Mouse (Mus musculus) kidney, postnatal 4 days (tissue): ENCODE measurements around the gene Ctf2.

Experiments used
- DNase-seq, 2 experiments: peaks; one replicate each; pipeline ENCODE4 v3.0.0; 2021; ENCODE audit warnings: mixed read lengths in 2 of 2

Ctf2 gene

DNA sequence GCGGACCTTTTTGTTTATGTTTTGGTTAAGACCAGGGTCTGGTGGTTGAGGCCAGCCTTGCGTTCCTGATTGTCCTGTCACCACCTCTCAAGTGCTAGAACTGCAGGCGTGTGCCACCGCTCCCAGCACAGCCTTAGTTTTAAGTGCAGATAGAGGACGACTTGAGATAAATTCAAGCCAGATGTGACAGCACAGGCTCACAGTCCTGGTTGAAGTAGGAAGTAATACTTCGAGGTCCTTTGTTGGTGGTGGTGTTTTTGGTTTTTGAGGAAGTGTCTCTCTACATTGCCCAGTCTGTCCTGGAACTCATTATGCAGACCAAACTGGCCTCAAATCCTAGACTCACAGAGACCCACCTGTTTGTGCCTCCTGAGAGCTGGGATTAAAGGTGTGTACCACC lies 27.8 kb upstream of the Ctf2 start:
- no peak for DNase-seq

DNA sequence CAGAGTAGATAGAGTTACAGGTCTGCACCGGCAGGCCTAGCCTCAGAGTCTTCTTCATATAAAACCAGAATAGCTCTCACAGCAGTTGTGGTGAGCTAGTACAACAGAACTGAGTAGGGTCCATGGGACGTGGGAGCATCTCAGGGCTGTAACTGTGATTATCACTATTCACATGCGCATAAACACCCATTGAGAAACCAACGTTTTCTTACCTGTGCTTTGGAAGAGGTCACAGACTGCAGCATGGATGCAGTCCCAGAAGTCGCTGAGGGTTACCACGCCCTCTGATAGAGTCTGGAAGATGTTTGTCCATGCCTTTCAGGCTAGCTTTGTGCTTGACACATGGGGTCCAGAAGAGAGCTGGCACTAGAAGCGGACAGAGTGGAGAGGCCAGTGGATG lies 21.8 kb upstream of the Ctf2 start:
- no peak for DNase-seq

- DNase-seq: no peak
Observed at GRCm38 (mm10) chr7:127753158-127753557, 21.2 kb upstream of the Ctf2 start.

- no peak for DNase-seq
Observed at GRCm38 (mm10) chr7:127752069-127752468, 20.1 kb upstream of the Ctf2 start.

DNA sequence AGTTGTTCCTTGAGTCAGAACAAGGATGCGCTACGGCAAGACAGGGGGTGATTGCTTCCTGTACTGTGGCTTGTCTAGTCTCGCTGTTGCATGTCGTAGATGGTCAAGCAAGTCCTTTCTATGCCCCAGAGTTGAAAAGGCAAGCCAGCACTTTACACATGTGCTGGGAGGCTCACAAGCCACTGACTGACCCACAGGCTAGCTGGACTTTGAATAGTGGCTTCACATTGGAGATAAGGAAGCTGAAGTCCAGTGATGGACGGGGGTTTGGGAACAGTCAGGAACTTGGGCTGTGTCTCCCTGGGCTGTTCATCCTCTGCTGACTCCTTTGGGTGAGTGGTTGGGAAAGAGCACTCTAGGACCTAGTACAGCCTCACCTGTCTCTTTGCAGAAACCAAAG lies 19.7 kb upstream of the Ctf2 start:
- no peak for DNase-seq

- peak in 1 of 2 experiments; percentile 39 for DNase-seq
Observed at GRCm38 (mm10) chr7:127750131-127751127, 18.5 kb upstream of the Ctf2 start.

- DNase-seq: no peak
Observed at GRCm38 (mm10) chr7:127748235-127748560, 16.2 kb upstream of the Ctf2 start.

- DNase-seq: no peak
Observed at GRCm38 (mm10) chr7:127747559-127748234, 15.7 kb upstream of the Ctf2 start.

- peak; percentile 62 to 68 for DNase-seq
Observed at GRCm38 (mm10) chr7:127746494-127747491, 14.8 kb upstream of the Ctf2 start.

GRCm38 (mm10) chr7:127745652-127746493 lies 13.9 kb upstream of the Ctf2 start:
- DNase-seq: peak; percentile 94 to 97

- peak; percentile 90 to 95 for DNase-seq
Observed at GRCm38 (mm10) chr7:127745251-127745651, 13.3 kb upstream of the Ctf2 start.

DNA sequence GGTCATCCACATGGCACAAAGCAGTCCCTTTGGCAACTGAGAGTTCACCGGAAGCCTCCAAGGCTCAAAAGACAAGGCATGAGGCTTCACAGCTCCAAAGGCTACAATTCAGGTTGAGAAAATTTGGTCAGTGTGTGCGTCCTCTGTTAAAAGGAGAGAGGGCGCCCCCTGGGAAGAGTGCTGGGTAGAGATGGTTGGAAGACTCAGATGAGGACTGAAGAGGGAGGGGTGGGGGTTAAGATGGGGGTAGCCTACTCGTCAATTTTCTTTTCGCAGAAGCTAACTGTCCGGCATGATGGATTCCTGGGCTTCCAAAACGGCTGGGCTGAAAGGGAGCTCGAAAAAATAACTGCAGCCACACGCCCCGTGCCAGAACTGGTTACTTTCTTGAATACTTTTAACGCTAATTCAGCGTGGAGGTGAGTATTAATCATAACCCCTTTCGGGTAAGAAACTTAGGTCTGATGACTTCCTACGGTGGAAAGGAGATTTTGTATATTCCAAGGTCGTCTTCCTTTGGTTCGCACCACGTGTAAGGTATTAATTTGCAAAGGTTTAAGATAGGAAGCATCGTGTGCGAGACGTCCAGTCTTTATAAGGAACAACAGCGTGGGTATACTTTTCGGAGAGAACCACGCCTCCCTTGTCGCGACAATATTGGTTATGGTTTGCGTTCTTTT lies 12.5 kb upstream of the Ctf2 start, which contains the start of gene Fbxl19:
Gene Fbxl19, plus strand, starts transcription at position 178 of the 680 bp plus-strand sequence.
- peak; percentile 89 to 92 for DNase-seq

- DNase-seq: no peak
Observed at GRCm38 (mm10) chr7:127730170-127730569, 1.8 kb downstream of the Ctf2 start.

- DNase-seq: no peak
Observed at GRCm38 (mm10) chr7:127727898-127728297, 4.1 kb downstream of the Ctf2 start.

DNA sequence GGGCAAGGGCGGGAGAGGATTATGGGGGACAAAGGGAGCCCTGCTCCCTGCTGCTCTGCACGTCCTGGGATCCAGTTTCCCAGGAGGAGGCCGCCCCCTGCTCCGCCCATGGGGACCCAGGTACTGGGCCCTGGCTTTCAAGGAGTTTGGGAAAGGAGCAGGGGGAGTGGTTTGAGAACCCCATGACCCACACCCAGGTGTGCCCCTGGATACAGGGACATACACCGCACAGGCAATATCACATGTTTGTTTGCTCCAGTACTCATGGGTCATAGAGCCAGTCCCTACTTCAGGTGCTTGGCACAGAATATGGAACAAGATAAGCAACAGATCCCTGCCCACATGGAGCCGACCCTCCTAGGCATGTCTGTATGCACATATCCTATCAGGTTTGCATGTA lies 6.0 kb downstream of the Ctf2 start:
- DNase-seq: no peak

GRCm38 (mm10) chr7:127725490-127725889 lies 6.5 kb downstream of the Ctf2 start:
- no peak for DNase-seq

GRCm38 (mm10) chr7:127719258-127719657 lies 12.7 kb downstream of the Ctf2 start:
- DNase-seq: no peak

DNA sequence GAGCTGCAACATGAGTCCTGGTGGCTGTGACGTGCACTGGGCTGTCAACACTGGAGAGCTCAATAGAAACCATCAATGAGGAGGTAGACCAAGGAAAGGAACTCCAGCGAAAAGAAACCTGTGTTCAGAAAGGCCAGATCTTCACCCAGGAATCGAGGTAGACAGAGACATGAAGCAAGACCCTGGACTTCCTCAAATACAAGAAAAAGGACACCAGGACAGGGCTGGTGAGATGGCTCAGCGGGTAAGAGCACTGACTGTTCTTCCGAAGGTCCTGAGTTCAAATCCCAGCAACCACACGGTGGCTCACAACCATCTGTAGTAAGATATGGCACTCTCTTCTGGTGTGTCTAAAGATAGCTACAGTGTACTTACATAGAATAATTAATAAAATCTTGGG lies 13.6 kb downstream of the Ctf2 start:
- no peak for DNase-seq

GRCm38 (mm10) chr7:127716992-127717391 lies 15.0 kb downstream of the Ctf2 start:
- peak; percentile 85 to 89 for DNase-seq

- DNase-seq: no peak
Observed at GRCm38 (mm10) chr7:127714816-127715215, 17.1 kb downstream of the Ctf2 start.
